Mouse (Mus musculus): ENCODE data around the gene Trip10. TPM values are rescaled to one million over a fixed set of nuclear protein-coding genes. Genes with fewer than 3 reads are reported as not detected.

Trip10 gene
- total and polyA plus RNA-seq, 3 experiments, result 21.5 to 40.0 (median 22.9) TPM

- Histone ChIP-seq H3K79me2 (replicated peaks; ENCODE audit: control insufficient read depth, extremely low read depth, insufficient read depth, poor library complexity, severe bottlenecking) (no peaks in the 10 kb centered on the region), H3K4me1 (ENCODE audit: control insufficient read depth in 1 of 2, insufficient read depth in 2 of 2) (peaks cover 13 to 31% of the 10 kb centered on the region in 2 experiments), H3K4me2 (ENCODE audit: insufficient read depth, low read depth, poor library complexity, severe bottlenecking) (no peak overlapping the region), H3K9ac (ENCODE audit: insufficient read depth, low read depth) (no peak overlapping the region), H3K9me3 (replicated peaks; ENCODE audit: low read length) (no peaks in the 10 kb centered on the region), H3K27me3 (replicated peaks) (peaks cover 4% of the 10 kb centered on the region), H3K4me3 (replicated peaks in 1 of 3; ENCODE audit: low read depth in 2 of 3, low read length in 2 of 3, poor library complexity in 1 of 3) (no peak overlapping the region), H3K27ac (ENCODE audit: insufficient read depth, low read depth) (no peak overlapping the region), H3K36me3 (replicated peaks in 1 of 2; ENCODE audit: control insufficient read depth in 1 of 2, insufficient read depth in 1 of 2, low read length in 1 of 2) (no peaks in the 10 kb centered on the region)
- DNase-seq (ENCODE audit: extremely low read depth), result no peak
- in situ Hi-C loops (cut with MboI; ENCODE audit: low pct_ligation_motif_present, low pct_unique_long_range_greater_than_20kb, low sequenced_read_pairs), result no loop called here
- TF ChIP-seq ZC3H11A (IDR thresholded peaks at IDR 0.05; ENCODE audit: low read depth, low read length) (no peak), JUN (IDR thresholded peaks at IDR 0.05; ENCODE audit: insufficient read depth, low read depth, low read length) (no peak), SIN3A (IDR thresholded peaks at IDR 0.05; ENCODE audit: low read length) (no peak), E2F4 (IDR thresholded peaks at IDR 0.05; ENCODE audit: insufficient replicate concordance, low read depth, low read length) (no peak), EP300 (IDR thresholded peaks at IDR 0.05; ENCODE audit: low read length) (no peak), MAFK (IDR thresholded peaks at IDR 0.05; ENCODE audit: insufficient replicate concordance, low read length) (no peak)
- dilution Hi-C loops (cut with MboI; ENCODE audit: extremely low pct_ligation_motif_present, extremely low pct_unique_long_range_greater_than_20kb, low sequenced_read_pairs), result no loop called here
Observed at GRCm38 (mm10) chr17:57227468-57227867, 21.8 kb upstream of the Trip10 start.

- no peaks in the 10 kb centered on the region for H3K36me3 ChIP-seq (replicated peaks in 1 of 2; ENCODE audit: control insufficient read depth in 1 of 2, insufficient read depth in 1 of 2, low read length in 1 of 2)
- in situ Hi-C loops (cut with MboI; ENCODE audit: low pct_ligation_motif_present, low pct_unique_long_range_greater_than_20kb, low sequenced_read_pairs), result no loop called here
- dilution Hi-C loops (cut with MboI; ENCODE audit: extremely low pct_ligation_motif_present, extremely low pct_unique_long_range_greater_than_20kb, low sequenced_read_pairs), result no loop called here
- H3K27ac ChIP-seq (ENCODE audit: insufficient read depth, low read depth), result no peak within 1 kb of the TSS
- H3K79me2 ChIP-seq (replicated peaks; ENCODE audit: control insufficient read depth, extremely low read depth, insufficient read depth, poor library complexity, severe bottlenecking), result no peaks in the 10 kb centered on the region
- no peak within 1 kb of the TSS for H3K4me3 ChIP-seq (replicated peaks in 1 of 3; ENCODE audit: low read depth in 2 of 3, low read length in 2 of 3, poor library complexity in 1 of 3)
- no peaks in the 10 kb centered on the region for H3K9me3 ChIP-seq (replicated peaks; ENCODE audit: low read length)
- H3K9ac ChIP-seq (ENCODE audit: insufficient read depth, low read depth), result no peak within 1 kb of the TSS
- no peak for DNase-seq (ENCODE audit: extremely low read depth)
- peaks cover 13 to 27% of the 10 kb centered on the region in 2 experiments for H3K4me1 ChIP-seq (ENCODE audit: control insufficient read depth in 1 of 2, insufficient read depth in 2 of 2)
- no peak within 1 kb of the TSS for H3K4me2 ChIP-seq (ENCODE audit: insufficient read depth, low read depth, poor library complexity, severe bottlenecking)
- no peak for TF ChIP-seq CHD2 (IDR thresholded peaks at IDR 0.05; ENCODE audit: low read length)
- no peak for TF ChIP-seq CTCF (conservative IDR thresholded peaks at IDR 0.05 in 1 of 2, IDR thresholded peaks at IDR 0.05 in 1 of 2; ENCODE audit: low read depth in 2 of 2, low read length in 2 of 2)
- TF ChIP-seq JUND (conservative IDR thresholded peaks at IDR 0.05; ENCODE audit: low read depth, low read length), result no peak
- TF ChIP-seq RCOR1 (conservative IDR thresholded peaks at IDR 0.05; ENCODE audit: low read depth, low read length), result no peak
- no peak for TF ChIP-seq TCF12 (IDR thresholded peaks at IDR 0.05; ENCODE audit: low read depth, low read length)
- TF ChIP-seq NRF1 (IDR thresholded peaks at IDR 0.05; ENCODE audit: low read depth, low read length), result no peak
- no peak for TF ChIP-seq E2F4 (IDR thresholded peaks at IDR 0.05; ENCODE audit: insufficient replicate concordance, low read depth, low read length)
- TF ChIP-seq POLR2AphosphoS2 (IDR thresholded peaks at IDR 0.05; ENCODE audit: low read depth, low read length), result no peak
- no peak for TF ChIP-seq KAT2A (IDR thresholded peaks at IDR 0.05; ENCODE audit: insufficient replicate concordance, low read length)
- no peak for TF ChIP-seq SMC3 (IDR thresholded peaks at IDR 0.05; ENCODE audit: low read depth, low read length)
- TF ChIP-seq MAX (IDR thresholded peaks at IDR 0.05; ENCODE audit: low read length), result no peak
- TF ChIP-seq ETS1 (conservative IDR thresholded peaks at IDR 0.05; ENCODE audit: low read depth, low read length), result no peak
- no peak for TF ChIP-seq USF1 (IDR thresholded peaks at IDR 0.05; ENCODE audit: low read depth, low read length)
- TF ChIP-seq MYC (IDR thresholded peaks at IDR 0.05; ENCODE audit: low read depth, low read length), result no peak
- no peak for TF ChIP-seq ELF1 (IDR thresholded peaks at IDR 0.05; ENCODE audit: low read depth, low read length)
- TF ChIP-seq EP300 (IDR thresholded peaks at IDR 0.05; ENCODE audit: low read length), result no peak
- TF ChIP-seq NELFE (IDR thresholded peaks at IDR 0.05; ENCODE audit: low read depth, low read length), result no peak
- no peak for TF ChIP-seq MAZ (IDR thresholded peaks at IDR 0.05; ENCODE audit: low read depth, low read length)
- H3K27me3 ChIP-seq (replicated peaks), result peaks cover 3% of the 10 kb centered on the region
Observed at GRCm38 (mm10) chr17:57228014-57228413, 21.2 kb upstream of the Trip10 start, which contains the start of gene C3. C3 (minus strand) TSS chr17:57228136.
